Mouse (Mus musculus) spleen, adult 2 months (tissue): Measurements from ENCODE around the gene Slc43a2.

Experiments
- CTCF ChIP-seq: fragments of 200-500 bp; IDR thresholded peaks from 2 replicates; pipeline ENCODE4 v1.5.1; 2011; ENCODE audit warnings: mild to moderate bottlenecking, inconsistent platforms; ENCODE audit not compliant: insufficient read depth, insufficient read length, insufficient replicate concordance; ENCODE audit errors: extremely low read depth
- POLR2A ChIP-seq: fragments of 200-500 bp; IDR thresholded peaks from 2 replicates; pipeline ENCODE4 v1.6.1; 2011; ENCODE audit warnings: low read depth, low read length, inconsistent platforms

DNA sequence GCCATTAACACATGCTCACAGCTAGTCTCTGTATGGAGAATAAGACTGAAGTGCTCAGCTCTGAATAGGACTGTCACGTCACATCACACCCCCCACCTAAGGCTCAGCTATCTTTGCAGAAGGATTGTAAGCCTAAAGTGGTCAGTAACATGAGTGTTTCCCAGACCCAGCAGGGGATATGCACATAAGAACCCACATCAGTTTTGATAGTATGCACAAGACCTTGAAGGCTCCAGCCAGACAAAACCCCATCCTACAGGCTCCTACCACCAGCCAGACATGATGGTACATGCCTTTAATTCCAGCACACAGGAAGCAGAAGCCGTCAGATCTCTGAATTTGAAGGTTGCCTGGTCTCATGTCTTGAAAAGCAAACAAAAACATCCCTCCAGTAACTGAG lies 78.5 kb downstream of the Slc43a2 start:
- TF ChIP-seq POLR2A (no peak), CTCF (no peak)
